Mouse (Mus musculus) urinary bladder, postnatal 25 days (tissue): Measurements from ENCODE around the gene Mnat1.
"Not testable (repeated sequence)": the region's sequence is repeated elsewhere in the genome, so short reads cannot be mapped to it uniquely, and the experiment has no call there.

Experiments
- DNase-seq: peaks from one replicate; pipeline ENCODE4 v3.0.0; 2022; ENCODE audit warnings: low spot score

Mnat1 gene

GRCm38 (mm10) chr12:73147236-73147635, 23.7 kb downstream of the Mnat1 start:
- no peak for DNase-seq

- DNase-seq, result not testable (repeated sequence)
Measured at GRCm38 (mm10) chr12:73151038-73151437, 27.5 kb downstream of the Mnat1 start.

- no peak for DNase-seq
Measured at GRCm38 (mm10) chr12:73154150-73154549, 30.6 kb downstream of the Mnat1 start.

- DNase-seq, result no peak
Measured at GRCm38 (mm10) chr12:73160341-73160740, 36.8 kb downstream of the Mnat1 start.

- peak; percentile 27 for DNase-seq
Measured at GRCm38 (mm10) chr12:73162408-73163181, 39.1 kb downstream of the Mnat1 start.

- DNase-seq, result no peak
Measured at GRCm38 (mm10) chr12:73170794-73171193, 47.3 kb downstream of the Mnat1 start.

- no peak for DNase-seq
Measured at GRCm38 (mm10) chr12:73183896-73184295, 60.4 kb downstream of the Mnat1 start.

GRCm38 (mm10) chr12:73197363-73197762, 73.8 kb downstream of the Mnat1 start:
- no peak for DNase-seq

GRCm38 (mm10) chr12:73198451-73198850, 74.9 kb downstream of the Mnat1 start:
- no peak for DNase-seq

GRCm38 (mm10) chr12:73199375-73199774, 75.9 kb downstream of the Mnat1 start:
- no peak for DNase-seq

- DNase-seq, result no peak
Measured at GRCm38 (mm10) chr12:73201587-73201986, 78.1 kb downstream of the Mnat1 start.

- peak; percentile 75 for DNase-seq
Measured at GRCm38 (mm10) chr12:73205710-73206649, 82.5 kb downstream of the Mnat1 start.

GRCm38 (mm10) chr12:73207008-73207407, 83.5 kb downstream of the Mnat1 start:
- DNase-seq, result no peak

- DNase-seq, result no peak
Measured at GRCm38 (mm10) chr12:73207461-73207860, 83.9 kb downstream of the Mnat1 start.

GRCm38 (mm10) chr12:73208518-73208917, 85.0 kb downstream of the Mnat1 start:
- no peak for DNase-seq

- DNase-seq, result no peak
Measured at GRCm38 (mm10) chr12:73209117-73209516, 85.6 kb downstream of the Mnat1 start.

- DNase-seq, result no peak
Measured at GRCm38 (mm10) chr12:73210454-73210853, 86.9 kb downstream of the Mnat1 start.

GRCm38 (mm10) chr12:73215773-73216172, 92.3 kb downstream of the Mnat1 start:
- DNase-seq, result no peak

GRCm38 (mm10) chr12:73218632-73219031, 95.1 kb downstream of the Mnat1 start:
- no peak for DNase-seq

GRCm38 (mm10) chr12:73221235-73221634, 97.7 kb downstream of the Mnat1 start:
- DNase-seq, result no peak

GRCm38 (mm10) chr12:73223872-73224271, 100.4 kb downstream of the Mnat1 start:
- no peak for DNase-seq

GRCm38 (mm10) chr12:73228427-73228826, 104.9 kb downstream of the Mnat1 start:
- no peak for DNase-seq

- no peak for DNase-seq
Measured at GRCm38 (mm10) chr12:73230196-73230595, 106.7 kb downstream of the Mnat1 start.
